Mouse (Mus musculus) CH12.LX (cell line): ENCODE results near the gene Adcy4.

Experiments
- BHLHE40 ChIP-seq: IDR thresholded peaks from 2 replicates; pipeline ENCODE4 v1.6.1; 2011; ENCODE audit warnings: mild to moderate bottlenecking, low read depth, low read length, improper control_type of control experiment
- CHD2 ChIP-seq: IDR thresholded peaks from 2 replicates; pipeline ENCODE4 v1.6.1; 2011; ENCODE audit warnings: low read length, improper control_type of control experiment
- CTCF ChIP-seq, 2 experiments: IDR thresholded peaks in 1 of 2; conservative IDR thresholded peaks in 1 of 2; 2 replicates each; pipeline ENCODE4 v1.5.1; 2011 to 2012; ENCODE audit warnings: low read depth in 2 of 2, low read length in 2 of 2, improper control_type of control experiment in 1 of 2, inconsistent platforms in 1 of 2, mild to moderate bottlenecking in 1 of 2, moderate library complexity in 1 of 2
- E2F4 ChIP-seq: IDR thresholded peaks from 2 replicates; pipeline ENCODE4 v1.6.1; 2011; ENCODE audit warnings: low read depth, low read length, improper control_type of control experiment; ENCODE audit not compliant: insufficient replicate concordance
- EP300 ChIP-seq: IDR thresholded peaks from 2 replicates; pipeline ENCODE4 v1.6.1; 2011; ENCODE audit warnings: low read length, improper control_type of control experiment
- KAT2A ChIP-seq: IDR thresholded peaks from 2 replicates; pipeline ENCODE4 v1.6.1; 2012; ENCODE audit warnings: low read length, improper control_type of control experiment, inconsistent platforms; ENCODE audit not compliant: insufficient replicate concordance
- MAFK ChIP-seq: IDR thresholded peaks from 2 replicates; pipeline ENCODE4 v1.6.1; 2011; ENCODE audit warnings: low read length, improper control_type of control experiment; ENCODE audit not compliant: insufficient replicate concordance
- MAZ ChIP-seq: IDR thresholded peaks from 2 replicates; pipeline ENCODE4 v1.6.1; 2012; ENCODE audit warnings: low read depth, mild to moderate bottlenecking, inconsistent platforms, low read length, improper control_type of control experiment, moderate library complexity
- POLR2A ChIP-seq: IDR thresholded peaks from 2 replicates; pipeline ENCODE4 v1.6.1; 2011; ENCODE audit warnings: low read depth, mild to moderate bottlenecking, improper control_type of control experiment, low read length
- RAD21 ChIP-seq: IDR thresholded peaks from 2 replicates; pipeline ENCODE4 v1.6.1; 2011; ENCODE audit warnings: low read depth, mild to moderate bottlenecking, low read length, improper control_type of control experiment, moderate library complexity
- ZC3H11A ChIP-seq: IDR thresholded peaks from 2 replicates; pipeline ENCODE4 v1.6.1; 2012; ENCODE audit warnings: low read depth, mild to moderate bottlenecking, inconsistent platforms, low read length, improper control_type of control experiment
- ZMIZ1 ChIP-seq: IDR thresholded peaks from 2 replicates; pipeline ENCODE4 v1.6.1; 2012; ENCODE audit warnings: low read depth, mild to moderate bottlenecking, inconsistent platforms, low read length, improper control_type of control experiment

- TF ChIP-seq KAT2A (no peak), POLR2A (no peak), CTCF (conservative IDR thresholded peaks at IDR 0.05 in 1 of 2, IDR thresholded peaks at IDR 0.05 in 1 of 2; ENCODE audit: low read depth in 2 of 2, low read length in 2 of 2) (no peak), EP300 (no peak), E2F4 (no peak), ZC3H11A (no peak), CHD2 (no peak), MAZ (no peak), ZMIZ1 (no peak), BHLHE40 (no peak), RAD21 (no peak), MAFK (no peak)
Observed at GRCm38 (mm10) chr14:55793946-55794345, 10.1 kb upstream of the Adcy4 start.
